Comparison of ENCODE assay signal across 10 mouse cellular contexts in genomic region chr8:36348067-36348466, GRCm38 (mm10).
"Had no signal": no experiment of that assay in that cellular context is flagged by ENCODE, and none has a peak within 500 bp of the region (broad histone marks: within the 10 kb centered on the region; RNA-seq: fewer than 3 reads in every experiment).

No protein-coding gene starts in this region.

- DNase-seq: right cerebral cortex, postnatal 14 days; right cerebral cortex, postnatal 25 days; right cerebral cortex, postnatal 4 days; spleen, adult 18-20 months; thymus, adult 18-20 months; thymus, adult 2 months; thymus, postnatal 14 days; thymus, postnatal 25 days; thymus, postnatal 36 days; thymus, postnatal 4 days had no signal
